Mouse (Mus musculus): ENCODE results near the gene Taok3. TPM values are rescaled to one million over a fixed set of nuclear protein-coding genes. Genes with fewer than 3 reads are reported as not detected.

Taok3 gene
- total RNA-seq (2023): 100 to 1,000 TPM; 156 to 175 TPM

DNA sequence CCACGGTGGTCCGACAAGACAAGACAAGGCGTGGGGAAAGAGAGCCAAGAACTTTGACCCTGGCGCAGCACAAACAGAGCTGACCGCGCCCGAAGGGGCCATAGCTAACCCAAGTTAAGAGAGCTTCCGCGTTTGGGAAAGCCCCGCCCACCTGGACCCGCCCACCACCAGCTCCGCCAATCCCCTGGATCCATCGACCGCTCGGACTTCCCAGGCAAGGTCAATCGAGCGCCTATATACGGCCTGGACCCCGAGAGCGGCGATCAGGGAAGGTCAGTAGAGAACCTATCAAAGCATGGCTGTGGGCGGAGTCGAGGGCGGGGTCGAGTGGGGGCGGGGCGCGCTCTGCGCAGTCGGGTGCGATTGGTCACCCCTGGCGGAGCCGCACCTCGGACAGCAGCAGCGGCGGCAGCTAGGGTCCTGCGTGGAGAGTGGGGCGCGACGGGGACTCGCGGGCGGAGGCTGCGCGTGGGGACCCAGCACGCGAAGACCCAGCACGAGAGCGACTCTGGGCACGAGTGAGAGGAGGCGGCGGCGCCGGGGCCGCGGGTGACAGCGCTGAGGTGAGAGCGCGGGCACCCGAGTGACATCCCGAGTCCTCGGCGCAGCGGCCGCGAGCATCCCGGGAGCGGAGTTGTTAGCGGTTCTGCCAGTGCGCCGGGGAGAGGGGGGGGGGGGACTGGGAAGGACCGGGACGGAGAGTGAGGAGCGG lies at the start of gene Taok3:
Taok3 (plus strand) TSS at position 353 of the 712 bp plus-strand sequence.

GRCm38 (mm10) chr5:117115836-117116366 lies 4.0 kb upstream of the Taok3 start, which contains the start of gene Suds3:
TSS of gene Suds3 (minus strand) at chr5:117116113.

GRCm38 (mm10) chr5:117286831-117287822 lies 167.2 kb downstream of the Taok3 start, which contains the start of gene Pebp1:
TSS of gene Pebp1 (minus strand) at chr5:117287625.

GRCm38 (mm10) chr5:117318741-117319629 lies 199.1 kb downstream of the Taok3 start, which contains the start of gene Vsig10:
TSS of gene Vsig10 (plus strand) at chr5:117319083.

Other genes with a start within 250 kb of the Taok3 start
- 10 to 100 TPM; 61.5 to 62.6 TPM for gene Suds3, start 4.0 kb upstream of the Taok3 start, total RNA-seq (2023)
- 10 to 100 TPM; 55.8 to 58.2 TPM for gene Pebp1, start 167.5 kb downstream of the Taok3 start, total RNA-seq (2023)
- gene Vsig10, start 199.0 kb downstream of the Taok3 start, total RNA-seq (2023): 1 to 10 TPM; 4.4 to 5.8 TPM
- 10 to 100 TPM; 60.8 to 63.9 TPM for gene Wsb2, start 237.2 kb downstream of the Taok3 start, total RNA-seq (2023)